Mouse (Mus musculus): Measurements from ENCODE around the gene Rilpl1. TPM values are rescaled to one million over a fixed set of nuclear protein-coding genes. Genes with fewer than 3 reads are reported as not detected.
A peak's percentile ranks its signal among the peaks of the same experiment; 100 is the strongest.
"Not testable (repeated sequence)": the region's sequence is repeated elsewhere in the genome, so short reads cannot be mapped to it uniquely, and the experiment has no call there.

The Rilpl1 gene
- total RNA-seq, 4 experiments from 2014 or later, result 208 to 326 (median 241) TPM

DNA sequence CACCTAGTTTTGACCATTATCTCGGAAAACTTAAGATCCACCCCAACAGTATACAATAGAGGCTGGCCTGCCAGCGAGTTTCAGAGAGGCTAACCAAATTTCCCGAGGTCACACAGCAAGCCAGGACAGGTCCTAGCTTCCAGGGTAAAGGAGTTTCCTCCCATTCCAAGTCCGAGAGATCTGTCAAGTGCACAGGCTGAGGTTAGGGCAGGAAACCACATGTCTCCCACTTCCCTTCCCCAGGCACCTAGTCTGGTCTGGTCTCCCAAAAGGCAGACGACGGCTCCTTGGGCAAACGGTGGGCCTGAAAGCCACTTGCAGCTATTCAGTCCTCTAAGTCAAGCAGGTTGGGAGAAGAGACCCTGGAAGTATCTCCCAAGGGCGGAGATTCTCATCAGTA lies 1.5 kb downstream of the Rilpl1 start:
- DNase-seq (ENCODE audit: low spot score in 2 of 2), result no peak

DNA sequence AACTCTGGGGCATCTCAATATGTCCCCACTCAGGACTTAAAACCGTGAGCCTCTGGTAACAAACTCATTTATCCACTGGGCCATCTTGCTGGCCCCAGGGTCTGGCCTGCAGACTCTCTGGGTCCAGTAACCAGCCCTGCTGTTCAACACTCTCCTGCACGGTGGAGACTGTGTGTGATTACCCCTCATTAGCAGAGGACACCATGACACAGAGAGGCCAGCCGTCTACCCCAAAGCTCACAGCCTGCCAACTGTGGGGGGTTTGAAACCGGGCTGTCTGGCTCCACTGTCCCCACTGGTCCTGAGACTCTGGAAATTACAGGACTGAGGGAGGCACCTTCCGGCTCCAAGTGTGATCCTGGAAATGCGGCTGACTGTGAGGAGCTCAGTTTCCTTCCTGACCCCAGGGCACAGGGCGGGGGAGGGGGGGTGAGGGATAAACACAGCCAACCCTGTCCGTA lies 2.0 kb downstream of the Rilpl1 start:
- DNase-seq (ENCODE audit: low spot score in 2 of 2), result peak; percentile 15 to 38

DNA sequence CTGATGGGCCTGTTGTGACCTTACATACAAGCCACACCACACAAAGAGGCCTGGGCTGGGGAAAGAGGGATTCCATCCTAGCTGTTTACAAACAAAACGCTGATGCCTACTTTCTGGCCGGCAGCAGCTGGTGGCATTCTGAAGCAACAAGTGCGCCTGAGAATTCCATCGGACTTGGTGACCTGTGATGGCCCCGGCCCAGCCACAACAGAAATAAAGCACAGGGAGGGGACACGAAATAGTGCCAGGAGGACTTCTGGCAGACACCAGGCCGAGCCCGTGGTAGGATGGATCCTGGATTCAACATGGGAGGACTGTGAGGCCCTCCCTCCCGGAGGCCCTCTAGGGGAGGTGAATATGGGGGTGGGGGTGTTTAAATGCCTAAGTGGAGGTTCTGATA lies 2.4 kb downstream of the Rilpl1 start:
- peak; percentile 65 to 74 for DNase-seq (ENCODE audit: low spot score in 2 of 2)

DNA sequence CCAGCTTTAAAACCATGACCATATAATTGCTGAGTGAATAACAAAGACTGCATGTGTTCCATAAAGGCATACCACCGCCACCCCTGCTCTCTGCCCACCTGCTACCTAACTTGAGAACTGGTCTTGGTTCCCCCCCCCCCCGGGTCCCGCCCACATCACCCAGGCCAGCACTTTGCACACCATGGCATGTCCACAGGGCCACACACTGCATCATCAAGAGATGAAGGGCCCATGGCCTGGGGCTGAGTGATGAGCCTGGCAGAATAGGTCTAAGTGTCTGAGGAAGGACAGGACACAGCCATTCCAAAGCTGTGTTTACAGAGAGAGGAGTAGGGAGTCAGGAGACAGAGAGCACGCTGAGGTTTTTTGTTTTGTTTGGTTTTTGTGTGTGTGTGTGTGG lies 2.8 kb downstream of the Rilpl1 start:
- DNase-seq (ENCODE audit: low spot score in 2 of 2), result no peak

DNA sequence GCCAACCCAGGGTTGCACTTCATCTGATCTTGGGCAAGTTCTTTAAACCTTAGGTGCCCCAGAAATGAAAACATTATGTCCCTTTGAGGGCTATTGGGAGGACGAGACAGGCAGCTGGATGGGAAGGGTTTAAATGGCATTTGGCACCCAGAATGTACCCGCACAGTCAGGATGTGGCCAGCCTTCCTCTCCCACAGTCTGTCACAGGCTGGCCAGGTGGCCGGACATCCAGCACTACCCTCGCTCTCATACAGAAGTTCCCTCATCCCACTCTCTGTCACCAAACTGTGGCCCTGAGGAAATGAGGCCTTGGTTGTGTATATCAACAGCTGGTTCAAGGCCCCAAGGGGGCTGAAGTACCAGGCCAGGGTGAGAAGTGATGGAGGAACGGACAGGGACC lies 6.2 kb downstream of the Rilpl1 start:
- DNase-seq (ENCODE audit: low spot score in 2 of 2), result no peak

DNA sequence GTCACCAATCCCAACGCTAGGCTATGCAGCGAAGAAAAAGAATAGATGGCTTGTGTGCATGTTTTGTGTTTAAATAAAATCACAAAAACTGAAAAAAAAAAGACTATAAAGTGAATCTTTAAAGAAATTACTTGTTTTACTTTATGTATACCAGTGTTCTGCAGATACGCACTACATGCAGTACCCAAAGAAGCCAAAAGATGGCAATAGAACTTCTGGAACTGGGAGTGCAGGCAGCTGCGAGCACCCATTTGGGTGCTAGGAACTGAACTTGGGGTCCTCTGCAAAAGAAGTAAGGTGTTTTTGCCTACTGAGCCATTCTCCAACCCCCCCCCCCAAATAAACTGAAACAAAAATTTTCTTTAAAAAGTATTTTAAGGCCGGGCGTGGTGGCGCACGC lies 8.2 kb downstream of the Rilpl1 start:
- DNase-seq (ENCODE audit: low spot score in 2 of 2), result no peak

DNA sequence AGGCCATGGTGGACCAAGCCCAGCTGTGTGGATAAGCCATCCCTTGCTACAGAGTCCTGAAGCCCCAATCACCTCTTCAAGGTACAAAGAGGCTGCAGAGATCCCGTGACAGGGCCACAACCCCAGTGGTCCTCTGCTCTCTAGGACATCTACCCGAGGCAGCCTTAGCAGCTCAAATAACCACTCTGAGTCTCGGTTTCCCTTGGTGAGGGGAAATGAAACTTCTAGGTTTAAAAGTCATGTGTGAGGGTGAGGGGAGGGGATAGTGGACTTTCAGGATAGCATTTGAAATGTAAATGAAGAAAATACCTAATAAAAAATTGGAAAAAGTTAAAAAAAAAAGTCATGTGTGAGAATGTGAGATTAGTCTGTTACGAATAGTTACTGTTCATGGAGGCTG lies 9.6 kb downstream of the Rilpl1 start:
- DNase-seq (ENCODE audit: low spot score in 2 of 2), result no peak

DNA sequence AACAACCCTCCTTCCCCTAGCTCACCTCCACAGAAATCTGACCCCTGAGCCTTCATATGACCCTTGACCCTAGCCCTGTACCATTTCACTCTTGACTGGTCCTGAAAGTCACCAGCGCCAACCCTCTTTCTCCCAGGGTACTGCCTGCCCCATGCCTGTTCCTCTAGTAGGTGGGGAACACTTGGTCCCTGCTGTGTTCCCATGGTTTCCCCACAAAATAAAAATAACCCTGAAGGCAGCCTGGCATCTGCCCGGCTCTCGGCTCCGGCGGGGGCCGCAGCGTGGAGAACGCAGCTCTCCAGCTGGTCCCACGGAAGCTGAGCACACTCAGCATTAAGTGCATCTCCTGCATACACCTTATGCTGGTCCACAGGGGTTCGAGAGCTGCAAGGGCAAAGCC lies 12.5 kb downstream of the Rilpl1 start:
- DNase-seq (ENCODE audit: low spot score in 2 of 2), result no peak

DNA sequence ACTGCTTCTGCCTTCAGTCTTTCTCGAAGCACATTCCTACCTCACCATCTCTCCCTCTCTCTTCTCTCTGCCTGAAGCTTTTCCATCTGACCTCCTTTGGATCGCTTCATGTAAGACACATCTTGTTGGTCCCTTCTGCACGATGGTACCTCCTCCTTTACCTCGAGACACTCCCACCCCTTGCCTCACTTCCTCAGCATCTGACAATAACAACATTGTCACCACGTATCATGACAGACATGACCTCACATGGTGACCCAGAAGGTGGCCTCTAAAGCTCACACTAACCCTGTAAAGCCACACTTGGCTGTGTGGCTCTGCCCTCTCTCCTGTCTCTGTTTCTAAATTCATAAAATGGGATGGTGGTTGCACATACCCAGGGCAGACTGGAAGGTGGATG lies 15.4 kb downstream of the Rilpl1 start:
- no peak for DNase-seq (ENCODE audit: low spot score in 2 of 2)

DNA sequence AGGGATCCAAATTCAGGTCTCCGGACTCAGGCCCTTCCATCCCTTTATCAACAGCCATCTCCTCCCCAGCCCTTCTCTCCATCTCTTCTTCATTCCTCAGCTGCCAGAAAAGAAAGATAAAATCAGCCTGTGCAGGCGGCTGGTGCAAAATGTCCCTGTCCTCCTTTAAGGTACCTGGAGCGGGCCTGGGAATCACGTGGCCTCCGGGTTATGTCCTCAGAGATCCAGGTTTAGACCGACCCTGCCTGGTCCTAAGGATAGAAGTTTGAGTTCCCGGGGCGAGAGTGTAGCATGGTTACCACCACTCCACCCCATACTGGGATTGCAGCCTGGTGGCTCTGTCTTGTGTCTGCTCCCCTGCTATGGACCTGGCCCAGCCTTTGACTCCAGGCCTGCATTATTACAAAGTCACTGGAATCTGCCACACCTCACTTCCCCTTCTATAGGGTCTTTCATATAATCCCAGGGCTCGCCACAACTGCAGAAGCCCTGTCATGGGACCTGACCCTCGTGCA lies 20.6 kb downstream of the Rilpl1 start:
- peak; percentile 35 to 54 for DNase-seq (ENCODE audit: low spot score in 2 of 2)

DNA sequence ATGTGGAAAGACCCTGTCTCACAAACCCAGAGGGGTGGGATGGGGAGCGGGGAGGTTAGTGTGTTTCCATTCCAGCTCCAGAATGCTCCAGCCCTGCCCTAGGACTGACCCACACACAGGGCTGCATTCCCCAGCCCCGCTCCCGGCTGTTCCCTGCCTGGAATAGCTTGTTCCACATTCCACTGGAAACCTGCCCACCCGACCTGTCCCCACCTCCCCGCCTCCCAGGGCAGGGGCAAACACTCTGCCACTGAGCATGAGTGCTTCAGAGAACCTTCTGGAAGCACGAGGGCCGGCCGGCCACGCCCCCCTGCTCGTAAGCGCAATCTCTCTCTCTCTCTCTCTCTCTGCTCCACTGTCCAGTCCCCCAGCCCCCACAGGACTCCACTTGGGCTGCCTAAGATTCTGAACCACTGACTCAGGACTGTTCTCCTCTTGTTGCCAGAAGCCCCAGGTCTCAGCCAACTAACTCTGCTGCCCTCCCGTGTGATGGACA lies 21.4 kb downstream of the Rilpl1 start:
- peak; percentile 79 to 85 for DNase-seq (ENCODE audit: low spot score in 2 of 2)

DNA sequence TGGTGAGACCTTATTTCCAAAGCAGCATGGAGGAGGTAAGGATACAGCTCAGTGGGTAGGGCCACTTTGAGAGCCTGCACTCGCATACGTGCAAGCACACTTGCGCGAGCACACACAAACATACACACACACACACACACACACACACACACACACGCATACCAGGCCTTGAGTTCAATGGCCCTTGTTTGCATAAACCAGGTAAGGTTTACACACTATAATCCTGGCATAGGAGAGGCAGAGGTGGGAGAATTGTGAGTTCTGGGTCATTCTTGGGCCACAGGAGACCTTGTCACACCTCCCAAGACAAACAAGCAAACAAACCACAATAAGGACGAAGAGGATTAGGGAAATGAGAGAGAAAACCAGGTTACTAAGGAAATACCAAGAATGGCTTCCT lies 22.0 kb downstream of the Rilpl1 start:
- no peak for DNase-seq (ENCODE audit: low spot score in 2 of 2)

DNA sequence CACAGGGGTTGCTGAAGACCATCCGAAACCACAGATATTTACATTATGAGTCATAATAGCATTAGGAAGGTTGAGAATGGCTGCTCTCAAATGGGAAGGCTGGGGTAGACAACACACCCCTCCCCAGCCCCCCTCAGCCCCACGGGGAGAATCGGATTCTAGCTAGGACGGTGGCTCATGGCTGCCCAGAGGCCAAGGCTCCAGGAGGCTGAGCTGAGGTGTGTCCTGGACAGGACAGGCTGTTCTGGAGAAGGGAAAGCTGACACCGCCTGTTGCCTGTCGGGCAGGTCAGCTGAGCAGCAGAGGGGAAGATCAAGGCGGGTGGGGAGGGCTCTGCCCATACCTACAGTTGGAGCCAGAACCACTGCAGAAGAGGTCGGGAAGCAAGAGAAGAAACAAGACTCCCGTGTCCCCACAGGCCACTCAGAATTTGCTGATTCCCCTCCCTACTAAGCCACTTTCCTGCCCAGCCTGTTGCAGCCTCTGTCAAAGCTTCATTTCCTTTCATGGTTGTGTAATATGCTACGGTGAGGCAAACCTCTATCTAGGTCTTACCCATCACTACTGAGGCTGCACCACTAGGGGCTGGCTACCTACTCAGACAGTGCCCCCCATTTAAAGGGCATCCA lies 24.3 kb downstream of the Rilpl1 start:
- peak; percentile 74 to 84 for DNase-seq (ENCODE audit: low spot score in 2 of 2)

DNA sequence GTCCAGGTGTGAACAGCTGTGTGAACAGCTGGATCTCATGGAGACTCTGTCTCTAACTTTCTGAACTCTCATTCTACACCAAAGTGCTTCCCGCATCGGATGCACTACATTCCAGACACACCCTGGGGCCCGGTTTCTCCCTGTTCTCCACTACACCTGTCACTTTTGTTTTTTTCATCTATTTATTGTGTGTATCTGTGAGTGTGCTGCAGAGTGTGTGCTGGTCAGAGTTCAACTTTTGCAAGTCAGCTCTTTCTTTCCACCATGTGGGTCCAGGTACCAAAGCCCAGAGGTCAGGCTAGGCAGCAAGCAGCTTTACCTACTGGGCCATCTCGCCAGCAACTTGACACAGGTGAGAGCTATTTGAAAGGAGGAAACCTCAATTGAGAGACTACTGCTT lies 26.0 kb downstream of the Rilpl1 start:
- no peak for DNase-seq (ENCODE audit: low spot score in 2 of 2)

DNA sequence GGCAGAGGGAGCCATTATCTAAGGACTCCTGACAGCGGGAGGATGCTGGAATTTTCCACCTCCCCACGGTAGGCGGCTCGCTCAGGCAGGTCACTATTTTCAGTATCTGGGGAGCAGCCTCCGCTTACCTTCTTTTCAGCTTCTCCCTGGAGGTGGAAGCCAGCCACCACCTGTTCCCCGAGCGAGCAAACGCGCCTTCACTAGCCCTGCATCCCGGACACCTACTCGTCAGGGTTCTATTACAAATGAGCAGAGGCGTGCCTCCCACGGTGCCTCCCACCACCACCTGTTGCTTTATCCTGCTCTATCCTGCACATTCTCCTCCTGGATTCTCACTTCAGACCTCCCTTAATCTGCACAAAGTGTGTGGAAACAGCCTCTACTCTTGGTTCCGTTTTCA lies 27.4 kb downstream of the Rilpl1 start:
- DNase-seq (ENCODE audit: low spot score in 2 of 2), result no peak

DNA sequence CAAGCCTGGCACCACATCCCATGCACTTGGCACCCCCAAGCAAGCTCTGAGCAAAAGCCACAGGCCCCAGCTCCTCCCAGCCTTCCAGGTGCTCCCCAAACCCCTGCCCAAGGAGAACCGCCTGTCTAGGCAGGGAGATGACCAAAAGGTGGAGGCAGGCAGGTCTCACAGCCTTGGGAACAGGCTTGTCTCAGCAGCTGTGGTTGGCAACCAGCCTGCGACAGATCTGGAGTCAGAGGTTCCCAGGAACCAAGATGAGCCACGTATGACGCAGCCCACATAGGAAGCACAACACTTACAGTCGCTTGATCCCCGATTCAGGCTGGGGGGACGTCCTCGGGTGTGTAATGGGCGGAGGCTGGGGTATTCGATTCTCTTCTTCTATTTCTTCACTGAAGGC lies 29.6 kb downstream of the Rilpl1 start:
- no peak for DNase-seq (ENCODE audit: low spot score in 2 of 2)

DNA sequence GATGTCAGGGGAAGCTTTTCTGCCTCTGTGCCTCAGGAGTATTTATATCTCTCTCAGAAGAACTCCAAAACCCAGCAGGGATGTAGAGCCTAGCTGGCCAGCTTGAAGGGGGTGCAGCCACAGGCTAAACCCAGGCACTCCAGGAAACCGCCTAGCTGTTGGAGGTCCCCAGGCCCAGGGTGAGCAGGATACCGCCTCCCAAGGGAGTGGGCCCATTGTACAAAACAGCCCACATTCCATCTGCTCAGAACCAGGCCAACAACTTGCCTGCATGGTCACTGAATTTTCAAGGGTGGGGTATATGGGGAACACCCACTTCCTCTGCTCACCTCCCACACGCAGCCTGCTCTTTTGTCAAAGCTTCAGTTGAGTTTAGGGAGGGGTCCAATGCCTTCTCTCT lies 30.6 kb downstream of the Rilpl1 start:
- no peak for DNase-seq (ENCODE audit: low spot score in 2 of 2)

DNA sequence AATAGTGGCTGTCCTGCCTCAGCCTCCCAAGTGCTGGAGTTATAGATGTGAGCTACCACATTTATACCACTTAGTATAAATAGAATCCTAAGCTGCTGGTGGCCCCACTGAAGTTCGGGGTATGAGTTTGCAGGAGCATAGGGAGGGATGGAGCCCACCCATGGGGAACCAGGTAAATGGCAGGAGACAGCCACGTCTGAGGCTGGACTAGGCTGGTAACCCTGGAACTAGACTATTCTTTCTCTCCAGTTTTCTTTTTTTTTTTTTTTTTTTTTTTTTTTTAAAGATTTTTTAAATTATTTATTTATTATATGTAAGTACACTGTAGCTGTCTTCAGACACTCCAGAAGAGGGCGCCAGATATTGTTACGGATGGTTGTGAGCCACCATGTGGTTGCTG lies 31.2 kb downstream of the Rilpl1 start:
- not testable (repeated sequence) for DNase-seq (ENCODE audit: low spot score in 2 of 2)

DNA sequence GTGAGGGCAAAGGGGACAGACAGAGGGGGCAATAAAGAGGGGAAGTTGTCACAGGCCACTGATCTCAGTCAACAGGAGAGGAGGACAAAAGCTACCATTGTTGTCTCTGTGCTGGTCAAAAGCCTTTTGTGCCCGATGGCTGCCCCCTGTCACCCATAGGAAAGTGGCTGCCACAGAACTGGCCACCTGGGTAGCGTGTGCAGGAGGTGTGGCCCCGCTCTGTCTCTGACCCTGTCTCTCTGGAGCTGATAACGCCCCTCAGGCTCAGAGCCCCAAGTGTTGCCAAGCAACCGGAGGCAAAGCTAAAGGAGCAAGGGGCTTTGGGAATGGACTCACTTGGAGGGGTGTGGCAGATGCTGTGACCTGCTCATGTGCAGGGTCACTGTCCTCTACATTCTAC lies 32.2 kb downstream of the Rilpl1 start:
- no peak for DNase-seq (ENCODE audit: low spot score in 2 of 2)

DNA sequence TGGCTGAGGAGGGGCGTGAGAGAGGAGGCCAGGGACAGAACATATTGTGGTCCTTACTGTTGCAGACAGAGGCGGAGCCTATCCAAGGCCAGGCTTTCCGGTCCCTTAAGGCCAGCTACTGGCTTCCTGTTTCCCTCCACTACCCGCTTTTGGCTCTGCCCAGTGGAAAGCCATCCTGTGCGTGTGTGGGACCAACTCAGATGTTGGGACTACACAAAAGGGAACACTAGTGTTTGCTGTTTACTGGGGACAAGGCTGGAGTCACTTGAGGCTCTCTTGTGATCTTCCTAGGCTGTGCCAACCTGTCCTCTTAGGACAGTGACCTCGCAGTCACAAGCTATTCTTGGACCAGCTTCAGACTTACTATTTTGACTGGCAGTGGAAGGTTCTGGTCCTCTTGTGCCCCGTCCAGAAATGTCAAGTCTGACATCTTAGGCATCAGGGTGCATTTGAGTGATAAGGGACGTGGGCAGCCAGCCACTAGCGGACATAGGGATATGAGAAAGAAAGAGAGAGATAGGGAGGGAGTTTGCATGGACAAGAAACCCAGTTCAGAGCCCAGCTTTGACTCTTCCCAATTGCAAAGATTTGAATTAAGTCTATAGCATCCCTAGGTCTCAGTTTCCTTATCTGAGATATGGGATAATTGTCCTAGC lies 32.8 kb downstream of the Rilpl1 start:
- peak; percentile 45 to 63 for DNase-seq (ENCODE audit: low spot score in 2 of 2)

DNA sequence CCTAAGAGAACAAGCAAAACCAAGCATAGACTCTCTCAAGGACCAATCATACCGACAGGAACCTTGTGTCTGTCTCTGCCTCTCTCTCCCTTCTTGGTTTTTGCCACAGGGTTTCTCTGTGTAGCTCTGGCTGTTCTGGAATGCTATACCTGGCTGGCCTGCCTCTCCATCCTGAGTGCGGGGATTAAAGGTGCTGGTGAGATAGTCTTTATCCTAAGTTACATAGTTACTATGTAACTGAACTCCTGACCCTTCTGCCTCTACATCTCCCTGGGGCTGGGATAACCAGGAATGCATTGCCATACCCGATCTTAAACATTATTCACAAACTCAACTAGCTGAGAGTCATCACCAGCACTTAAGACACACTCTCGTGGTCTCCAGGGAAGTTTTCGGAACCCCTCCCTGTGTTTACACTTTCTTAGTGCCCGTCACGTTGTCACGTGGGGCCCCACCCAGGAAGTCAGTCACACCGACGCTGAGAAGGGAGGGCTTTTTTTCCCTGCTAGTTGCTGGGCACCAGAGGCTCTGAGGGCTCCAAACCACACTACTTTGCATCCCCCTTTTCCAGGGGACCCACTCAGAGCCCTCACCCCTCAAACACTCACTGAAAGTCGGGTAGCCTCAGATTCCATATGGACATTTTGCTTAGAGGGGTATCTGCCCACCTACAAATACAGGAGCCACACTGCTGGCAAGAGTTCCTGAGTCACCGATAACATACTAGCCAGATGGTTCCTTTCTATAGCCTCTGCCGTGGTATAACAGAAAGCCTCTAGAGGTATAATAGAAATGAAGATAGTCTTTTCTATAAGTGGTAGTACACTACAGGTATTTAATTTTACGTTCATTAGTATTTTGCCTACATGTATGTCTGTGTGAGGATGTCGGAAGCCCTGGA lies 34.3 kb downstream of the Rilpl1 start:
- DNase-seq (ENCODE audit: low spot score in 2 of 2), result no peak

DNA sequence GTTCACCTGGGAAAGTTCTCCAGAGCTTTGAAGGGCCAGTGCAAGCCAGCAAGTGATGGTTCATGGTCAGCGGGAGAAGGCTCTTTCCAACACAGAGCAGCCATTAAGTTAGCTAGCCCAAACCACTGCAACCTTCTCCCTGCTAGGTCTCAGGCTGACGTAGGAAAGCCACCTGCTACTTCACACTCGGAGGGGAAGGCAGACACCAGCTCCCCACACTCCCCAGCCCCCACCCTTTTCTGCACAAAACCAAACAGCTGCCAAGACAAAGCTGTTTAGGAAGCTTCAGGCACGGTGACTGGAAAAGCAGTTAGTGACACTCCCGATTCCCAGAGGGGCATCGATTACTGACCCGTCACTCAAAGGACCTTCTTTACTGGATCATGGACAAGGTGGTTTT lies 35.6 kb downstream of the Rilpl1 start:
- no peak for DNase-seq (ENCODE audit: low spot score in 2 of 2)
